Mouse (Mus musculus): ENCODE results near the gene Qdpr.
A peak's percentile ranks its signal among the peaks of the same experiment; 100 is the strongest.

The Qdpr gene

DNA sequence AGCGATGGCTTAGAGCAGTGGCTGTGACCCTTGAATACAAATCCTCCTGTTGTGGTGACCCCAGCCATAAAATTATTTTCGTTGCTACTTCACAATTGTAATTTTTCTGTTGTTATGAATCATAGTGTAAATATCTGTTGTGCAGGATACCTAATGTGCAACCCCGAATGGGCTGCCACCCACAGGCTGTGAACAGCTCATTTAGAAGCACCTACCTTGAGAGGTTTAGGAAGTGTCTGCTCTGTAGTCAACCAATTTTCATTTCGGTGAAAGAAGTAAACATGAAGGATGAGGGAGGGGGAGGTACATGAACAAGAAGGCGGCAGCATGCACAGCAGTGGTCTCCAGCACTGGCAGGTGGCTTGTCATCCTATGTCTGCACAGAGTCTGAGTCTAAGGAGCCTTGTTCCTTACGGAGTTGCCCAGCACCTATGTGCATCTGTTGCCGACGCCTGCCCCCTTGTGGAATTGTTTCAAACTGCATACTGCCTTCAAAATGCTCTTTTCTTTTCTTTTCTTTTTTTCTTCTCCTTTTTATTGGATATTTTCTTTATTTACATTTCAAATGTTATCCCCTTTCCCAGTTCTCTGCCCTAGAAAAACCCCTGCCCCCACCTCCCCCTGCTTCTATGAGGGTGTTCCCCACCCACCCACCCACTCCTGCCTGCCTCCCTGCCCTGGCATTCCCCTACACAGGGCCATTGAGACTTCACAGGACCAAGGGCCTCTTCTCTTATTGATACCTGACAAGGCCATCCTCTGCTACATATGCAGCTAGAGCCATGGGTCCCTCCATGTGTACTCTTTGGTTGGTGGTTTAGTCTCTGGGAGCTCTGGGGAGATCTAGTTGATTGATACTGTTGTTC is 25.8 kb downstream of the Qdpr start:
- H3K9me3 ChIP-seq (ENCODE audit: low read length), result peaks cover 5% of the 10 kb centered on the region; the same call in 1 of the 2 replicates
- peaks cover 10% of the 10 kb centered on the region; the same call in 1 of the 2 replicates for H3K36me3 ChIP-seq (ENCODE audit: insufficient read depth, low read length)
- H3K27me3 ChIP-seq (ENCODE audit: insufficient read depth, low read length), result no peaks in the 10 kb centered on the region
- peaks cover 32% of the 10 kb centered on the region for H3K4me1 ChIP-seq (replicated peaks; ENCODE audit: low read depth, low read length)
- no peak overlapping the region for H3K4me3 ChIP-seq (replicated peaks; ENCODE audit: low read length)
- TF ChIP-seq CTCF (conservative IDR thresholded peaks at IDR 0.05; ENCODE audit: low read length) (peak; percentile 90), NANOG (IDR thresholded peaks at IDR 0.05; ENCODE audit: borderline replicate concordance, low read length) (no peak)

DNA sequence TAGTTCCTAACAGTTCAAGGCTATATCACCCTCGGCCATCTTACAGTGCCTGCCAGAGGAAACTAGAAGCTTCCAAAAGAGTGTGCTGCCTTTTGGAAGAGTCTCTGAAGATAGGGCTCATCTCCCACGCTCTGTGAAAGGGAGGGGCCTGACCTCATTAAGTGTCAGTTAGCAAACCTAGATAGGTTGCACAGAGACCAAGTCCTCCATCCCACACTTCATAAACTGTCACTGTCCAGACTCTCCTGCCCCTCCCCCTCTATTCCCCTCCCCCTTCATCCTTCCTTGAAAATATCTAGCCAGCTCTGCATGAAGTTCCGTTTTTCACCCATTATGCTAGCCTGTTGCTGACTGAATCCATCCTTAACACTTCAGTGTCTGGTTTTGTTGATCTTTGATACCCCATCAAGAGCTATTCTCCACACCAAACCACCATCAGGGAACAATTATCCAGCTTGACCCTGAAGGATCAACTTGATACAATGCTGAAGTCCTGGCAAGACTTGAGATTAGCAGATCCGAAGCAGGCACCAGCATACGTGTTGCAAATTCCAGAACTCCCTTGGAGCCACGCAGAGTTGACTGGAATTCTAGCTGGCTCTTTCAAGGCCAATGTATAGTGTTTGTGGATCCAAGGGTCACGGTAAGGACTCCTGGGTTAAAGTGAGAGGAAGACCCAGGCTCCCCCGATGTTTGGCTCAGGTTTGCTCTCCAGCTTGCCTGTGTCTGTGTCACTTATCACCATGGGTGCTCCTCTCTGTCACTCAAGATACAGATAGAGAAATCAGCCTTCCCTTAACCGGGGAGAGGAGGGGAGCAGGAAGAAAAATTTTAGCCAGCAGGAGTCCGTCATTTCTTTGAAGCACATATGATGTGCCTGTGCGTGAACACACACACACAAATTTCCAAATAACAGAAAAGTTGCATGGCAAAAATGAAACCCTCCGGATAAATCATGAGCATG is 27.9 kb downstream of the Qdpr start:
- H3K4me3 ChIP-seq (replicated peaks; ENCODE audit: low read length), result no peak overlapping the region
- H3K27me3 ChIP-seq (ENCODE audit: insufficient read depth, low read length), result no peaks in the 10 kb centered on the region
- H3K4me1 ChIP-seq (replicated peaks; ENCODE audit: low read depth, low read length), result peaks cover 32% of the 10 kb centered on the region
- peaks cover 5% of the 10 kb centered on the region; the same call in 1 of the 2 replicates for H3K9me3 ChIP-seq (ENCODE audit: low read length)
- no peaks in the 10 kb centered on the region for H3K36me3 ChIP-seq (ENCODE audit: insufficient read depth, low read length)
- TF ChIP-seq NANOG (IDR thresholded peaks at IDR 0.05; ENCODE audit: borderline replicate concordance, low read length), result no peak; the same call in 1 of the 2 replicates
- no peak for TF ChIP-seq CTCF (conservative IDR thresholded peaks at IDR 0.05; ENCODE audit: low read length)
- no peak for TF ChIP-seq POU5F1 (IDR thresholded peaks at IDR 0.05; ENCODE audit: borderline replicate concordance, low read length)

GRCm38 (mm10) chr5:45419841-45420638 is 30.0 kb downstream of the Qdpr start:
- Histone ChIP-seq H3K4me1 (replicated peaks; ENCODE audit: low read depth, low read length) (peaks cover 14% of the 10 kb centered on the region), H3K4me3 (replicated peaks; ENCODE audit: low read length) (no peak overlapping the region), H3K9me3 (ENCODE audit: low read length) (peaks cover 17% of the 10 kb centered on the region), H3K36me3 (ENCODE audit: insufficient read depth, low read length) (no peaks in the 10 kb centered on the region), H3K27me3 (ENCODE audit: insufficient read depth, low read length) (no peaks in the 10 kb centered on the region)
- TF ChIP-seq NANOG (IDR thresholded peaks at IDR 0.05; ENCODE audit: borderline replicate concordance, low read length) (no peak), CTCF (conservative IDR thresholded peaks at IDR 0.05; ENCODE audit: low read length) (peak; percentile 91), POU5F1 (IDR thresholded peaks at IDR 0.05; ENCODE audit: borderline replicate concordance, low read length) (no peak)

GRCm38 (mm10) chr5:45417859-45418443 is 32.1 kb downstream of the Qdpr start:
- Histone ChIP-seq H3K4me1 (replicated peaks; ENCODE audit: low read depth, low read length) (peaks cover 2% of the 10 kb centered on the region; the same call in 1 of the 2 replicates), H3K4me3 (replicated peaks; ENCODE audit: low read length) (no peak overlapping the region), H3K36me3 (ENCODE audit: insufficient read depth, low read length) (no peaks in the 10 kb centered on the region), H3K27me3 (ENCODE audit: insufficient read depth, low read length) (no peaks in the 10 kb centered on the region), H3K9me3 (ENCODE audit: low read length) (peaks cover 20% of the 10 kb centered on the region)
- TF ChIP-seq POU5F1 (IDR thresholded peaks at IDR 0.05; ENCODE audit: borderline replicate concordance, low read length) (no peak), CTCF (conservative IDR thresholded peaks at IDR 0.05; ENCODE audit: low read length) (no peak), NANOG (IDR thresholded peaks at IDR 0.05; ENCODE audit: borderline replicate concordance, low read length) (no peak)

DNA sequence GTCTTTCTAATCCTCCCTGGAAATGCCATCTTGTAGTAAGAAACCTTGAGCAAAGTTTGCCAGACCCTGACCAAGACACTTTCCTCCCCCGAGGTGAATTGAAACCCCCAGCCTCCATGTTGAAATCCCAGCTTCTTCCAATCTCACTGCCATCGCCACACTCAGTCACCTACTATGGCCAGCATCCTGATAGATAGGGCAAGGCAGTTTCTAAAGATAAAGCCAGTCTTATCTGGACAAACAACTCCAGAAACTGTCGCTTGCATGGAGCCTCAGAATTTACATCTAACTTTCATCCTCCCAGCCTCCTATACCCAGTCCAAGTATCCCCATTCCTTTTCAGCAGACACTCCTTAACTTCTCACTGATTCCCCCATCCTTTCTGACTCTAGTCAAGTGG is 33.6 kb downstream of the Qdpr start:
- TF ChIP-seq CTCF (conservative IDR thresholded peaks at IDR 0.05; ENCODE audit: low read length) (no peak), NANOG (IDR thresholded peaks at IDR 0.05; ENCODE audit: borderline replicate concordance, low read length) (no peak), POU5F1 (IDR thresholded peaks at IDR 0.05; ENCODE audit: borderline replicate concordance, low read length) (no peak)
- no peaks in the 10 kb centered on the region for H3K36me3 ChIP-seq (ENCODE audit: insufficient read depth, low read length)
- H3K4me3 ChIP-seq (replicated peaks; ENCODE audit: low read length), result no peak overlapping the region
- no peaks in the 10 kb centered on the region for H3K27me3 ChIP-seq (ENCODE audit: insufficient read depth, low read length)
- H3K4me1 ChIP-seq (replicated peaks; ENCODE audit: low read depth, low read length), result peaks cover 2% of the 10 kb centered on the region; the same call in 1 of the 2 replicates
- peaks cover 20% of the 10 kb centered on the region for H3K9me3 ChIP-seq (ENCODE audit: low read length)

GRCm38 (mm10) chr5:45406129-45406528 is 43.9 kb downstream of the Qdpr start:
- no peaks in the 10 kb centered on the region for H3K36me3 ChIP-seq (ENCODE audit: insufficient read depth, low read length)
- H3K9me3 ChIP-seq (ENCODE audit: low read length), result peaks cover 6% of the 10 kb centered on the region; the same call in 1 of the 2 replicates
- no peak overlapping the region for H3K4me3 ChIP-seq (replicated peaks; ENCODE audit: low read length)
- H3K4me1 ChIP-seq (replicated peaks; ENCODE audit: low read depth, low read length), result no peaks in the 10 kb centered on the region
- TF ChIP-seq CTCF (conservative IDR thresholded peaks at IDR 0.05; ENCODE audit: low read length) (no peak), NANOG (IDR thresholded peaks at IDR 0.05; ENCODE audit: borderline replicate concordance, low read length) (no peak), POU5F1 (IDR thresholded peaks at IDR 0.05; ENCODE audit: borderline replicate concordance, low read length) (no peak)
- no peaks in the 10 kb centered on the region for H3K27me3 ChIP-seq (ENCODE audit: insufficient read depth, low read length)

DNA sequence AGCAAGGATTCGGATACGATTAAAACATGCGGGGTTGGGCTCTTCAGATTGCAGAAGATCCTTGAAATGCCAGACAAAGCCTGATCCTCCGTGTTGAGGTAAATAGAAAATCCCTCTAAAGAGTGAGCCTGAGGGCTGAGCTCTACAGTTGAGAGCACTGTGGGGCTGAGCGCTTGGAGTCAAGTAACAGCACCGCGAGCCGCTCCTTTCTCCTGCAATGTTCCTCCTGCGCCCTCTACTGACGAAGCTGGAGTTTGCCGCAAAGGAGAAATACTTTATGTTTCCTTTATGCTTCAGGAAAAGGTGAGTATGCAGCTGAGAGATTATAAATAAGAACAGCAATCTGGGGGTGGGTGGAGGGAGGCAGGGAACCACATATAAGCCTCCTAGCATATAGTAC is 47.4 kb downstream of the Qdpr start:
- Histone ChIP-seq H3K36me3 (ENCODE audit: insufficient read depth, low read length) (no peaks in the 10 kb centered on the region), H3K27me3 (ENCODE audit: insufficient read depth, low read length) (no peaks in the 10 kb centered on the region), H3K9me3 (ENCODE audit: low read length) (peaks cover 16% of the 10 kb centered on the region; the same call in 1 of the 2 replicates), H3K4me3 (replicated peaks; ENCODE audit: low read length) (no peak overlapping the region), H3K4me1 (replicated peaks; ENCODE audit: low read depth, low read length) (no peaks in the 10 kb centered on the region)
- no peak for TF ChIP-seq NANOG (IDR thresholded peaks at IDR 0.05; ENCODE audit: borderline replicate concordance, low read length)
- TF ChIP-seq POU5F1 (IDR thresholded peaks at IDR 0.05; ENCODE audit: borderline replicate concordance, low read length), result no peak
- peak; percentile 79 for TF ChIP-seq CTCF (conservative IDR thresholded peaks at IDR 0.05; ENCODE audit: low read length)

Data from E14TG2a.4 (cell line).